Mouse (Mus musculus) G1E (cell line): ENCODE measurements around the gene Desi1.

Experiments used
- CTCF ChIP-seq: IDR thresholded peaks from 2 replicates; pipeline ENCODE4 v1.5.1; 2012; ENCODE audit warnings: low read depth, low read length, inconsistent platforms, mixed read lengths
- GATA1 ChIP-seq: IDR thresholded peaks from 2 replicates; pipeline ENCODE4 v1.6.1; 2012; ENCODE audit warnings: borderline replicate concordance, low read length, inconsistent platforms, mixed read lengths

- no peak for TF ChIP-seq CTCF
- TF ChIP-seq GATA1 = no peak
These were observed 1.3 kb downstream of the Desi1 start for GRCm38 (mm10) chr15:82032386-82032785.
